Mouse (Mus musculus): Measurements from ENCODE around the gene Dhdds. TPM values are rescaled to one million over a fixed set of nuclear protein-coding genes. Genes with fewer than 3 reads are reported as not detected.
A peak's percentile ranks its signal among the peaks of the same experiment; 100 is the strongest.

Dhdds gene
- 41.9 and 46.0 TPM in 2 replicates for polyA plus RNA-seq (2015; fragmentation: Nextera tagmentation; extraction: Ambion mirVana)

GRCm38 (mm10) chr4:134000466-134001438, at the start of gene Dhdds:
Gene Dhdds (minus strand): TSS chr4:134000918.
- peak within 1 kb of the TSS; percentile 81 for H3K4me2 ChIP-seq
- H3K27me3 ChIP-seq: no peaks in the 10 kb centered on the region
- H3K36me3 ChIP-seq: peaks cover 13% of the 10 kb centered on the region
- H3K4me1 ChIP-seq: peaks cover 7% of the 10 kb centered on the region
- no peaks in the 10 kb centered on the region for H3K9me3 ChIP-seq
- 1% methylated on average over 49 of the region's 49 CpGs for WGBS
- peak within 1 kb of the TSS; percentile 70 for H3K9ac ChIP-seq
- peak within 1 kb of the TSS; percentile 65 for H3K27ac ChIP-seq
- ATAC-seq (ENCODE audit: insufficient number of reproducible peaks, low FRiP score, low TSS enrichment, low read depth): peak; percentile 96
- peak within 1 kb of the TSS; percentile 71 for H3K4me3 ChIP-seq

- 53% methylated on average over 5 of the region's 5 CpGs for WGBS
- Histone ChIP-seq H3K27ac (no peak overlapping the region), H3K27me3 (no peaks in the 10 kb centered on the region), H3K9me3 (no peaks in the 10 kb centered on the region), H3K36me3 (no peaks in the 10 kb centered on the region), H3K4me1 (peaks cover 4% of the 10 kb centered on the region), H3K4me3 (no peak overlapping the region), H3K9ac (no peak overlapping the region), H3K4me2 (no peak overlapping the region)
- no peak for ATAC-seq (ENCODE audit: insufficient number of reproducible peaks, low FRiP score, low TSS enrichment, low read depth)
These were observed 46.9 kb upstream of the Dhdds start for GRCm38 (mm10) chr4:134047648-134048047.

- H3K9me3 ChIP-seq: no peaks in the 10 kb centered on the region
- H3K27ac ChIP-seq: no peak overlapping the region
- H3K9ac ChIP-seq: no peak overlapping the region
- no peak overlapping the region for H3K4me3 ChIP-seq
- H3K4me1 ChIP-seq: peaks cover 6% of the 10 kb centered on the region
- H3K4me2 ChIP-seq: no peak overlapping the region
- no peaks in the 10 kb centered on the region for H3K36me3 ChIP-seq
- no peak for ATAC-seq (ENCODE audit: insufficient number of reproducible peaks, low FRiP score, low TSS enrichment, low read depth)
- 40% methylated on average over 2 of the region's 2 CpGs for WGBS
- H3K27me3 ChIP-seq: no peaks in the 10 kb centered on the region
These were observed 42.3 kb upstream of the Dhdds start for GRCm38 (mm10) chr4:134043041-134043440.

GRCm38 (mm10) chr4:134041317-134042123, 40.8 kb upstream of the Dhdds start:
- Histone ChIP-seq H3K9me3 (no peaks in the 10 kb centered on the region), H3K9ac (no peak overlapping the region), H3K36me3 (no peaks in the 10 kb centered on the region), H3K4me2 (no peak overlapping the region), H3K4me1 (peaks cover 6% of the 10 kb centered on the region), H3K27ac (no peak overlapping the region), H3K4me3 (no peak overlapping the region), H3K27me3 (no peaks in the 10 kb centered on the region)
- WGBS: 38% methylated on average over 9 of the region's 9 CpGs
- 0 out of 2 replicates have a peak, but pooled peaks have one; percentile 48 for ATAC-seq (ENCODE audit: insufficient number of reproducible peaks, low FRiP score, low TSS enrichment, low read depth)

GRCm38 (mm10) chr4:134035953-134036352, 35.2 kb upstream of the Dhdds start:
- WGBS: 6% methylated on average over 16 of the region's 16 CpGs
- no peaks in the 10 kb centered on the region for H3K9me3 ChIP-seq
- no peak; the same call in 1 of the 2 replicates for ATAC-seq (ENCODE audit: insufficient number of reproducible peaks, low FRiP score, low TSS enrichment, low read depth)
- no peaks in the 10 kb centered on the region for H3K4me1 ChIP-seq
- H3K36me3 ChIP-seq: no peaks in the 10 kb centered on the region
- no peak overlapping the region for H3K27ac ChIP-seq
- H3K9ac ChIP-seq: no peak overlapping the region
- no peak overlapping the region for H3K4me3 ChIP-seq
- no peak overlapping the region for H3K4me2 ChIP-seq
- H3K27me3 ChIP-seq: no peaks in the 10 kb centered on the region

- no peaks in the 10 kb centered on the region for H3K36me3 ChIP-seq
- H3K27me3 ChIP-seq: no peaks in the 10 kb centered on the region
- no peak overlapping the region for H3K4me2 ChIP-seq
- WGBS: 52% methylated on average over 9 of the region's 9 CpGs
- H3K9ac ChIP-seq: no peak overlapping the region
- no peak for ATAC-seq (ENCODE audit: insufficient number of reproducible peaks, low FRiP score, low TSS enrichment, low read depth)
- H3K4me3 ChIP-seq: no peak overlapping the region
- no peaks in the 10 kb centered on the region for H3K4me1 ChIP-seq
- H3K27ac ChIP-seq: no peak overlapping the region
- no peaks in the 10 kb centered on the region for H3K9me3 ChIP-seq
These were observed 25.1 kb upstream of the Dhdds start for GRCm38 (mm10) chr4:134025802-134026201.

- H3K27me3 ChIP-seq: peaks cover 48% of the 10 kb centered on the region
- H3K4me1 ChIP-seq: peaks cover 18% of the 10 kb centered on the region
- H3K4me2 ChIP-seq: no peak overlapping the region
- WGBS: 4% methylated on average over 11 of the region's 11 CpGs
- no peak for ATAC-seq (ENCODE audit: insufficient number of reproducible peaks, low FRiP score, low TSS enrichment, low read depth)
- H3K9me3 ChIP-seq: no peaks in the 10 kb centered on the region
- H3K27ac ChIP-seq: no peak overlapping the region
- no peaks in the 10 kb centered on the region for H3K36me3 ChIP-seq
- H3K4me3 ChIP-seq: no peak overlapping the region
- no peak overlapping the region for H3K9ac ChIP-seq
These were observed 19.9 kb upstream of the Dhdds start for GRCm38 (mm10) chr4:134020621-134021020.

GRCm38 (mm10) chr4:134019641-134020351, 19.1 kb upstream of the Dhdds start:
- Histone ChIP-seq H3K4me1 (peaks cover 18% of the 10 kb centered on the region), H3K9ac (no peak overlapping the region), H3K27me3 (peaks cover 51% of the 10 kb centered on the region), H3K36me3 (no peaks in the 10 kb centered on the region), H3K27ac (no peak overlapping the region), H3K4me2 (no peak overlapping the region), H3K9me3 (no peaks in the 10 kb centered on the region), H3K4me3 (no peak overlapping the region)
- no peak for ATAC-seq (ENCODE audit: insufficient number of reproducible peaks, low FRiP score, low TSS enrichment, low read depth)
- 3% methylated on average over 16 of the region's 16 CpGs for WGBS

GRCm38 (mm10) chr4:134019210-134019609, 18.5 kb upstream of the Dhdds start:
- Histone ChIP-seq H3K27me3 (peaks cover 51% of the 10 kb centered on the region), H3K4me2 (no peak overlapping the region), H3K4me3 (no peak overlapping the region), H3K36me3 (no peaks in the 10 kb centered on the region), H3K9ac (no peak overlapping the region), H3K9me3 (no peaks in the 10 kb centered on the region), H3K4me1 (peaks cover 18% of the 10 kb centered on the region), H3K27ac (no peak overlapping the region)
- no peak for ATAC-seq (ENCODE audit: insufficient number of reproducible peaks, low FRiP score, low TSS enrichment, low read depth)
- WGBS: under 1% methylated on average over 8 of the region's 10 CpGs

- Histone ChIP-seq H3K27ac (no peak within 1 kb of the TSS), H3K9me3 (no peaks in the 10 kb centered on the region), H3K9ac (no peak within 1 kb of the TSS), H3K4me3 (peak within 1 kb of the TSS; percentile 13; the same call in 1 of the 2 replicates), H3K4me2 (no peak within 1 kb of the TSS), H3K36me3 (no peaks in the 10 kb centered on the region), H3K27me3 (peaks cover 51% of the 10 kb centered on the region), H3K4me1 (peaks cover 18% of the 10 kb centered on the region)
- 0% methylated on average over 9 of the region's 9 CpGs for WGBS
- no peak for ATAC-seq (ENCODE audit: insufficient number of reproducible peaks, low FRiP score, low TSS enrichment, low read depth)
These were observed 18.0 kb upstream of the Dhdds start, which contains the start of gene Lin28a for GRCm38 (mm10) chr4:134018779-134019145. Gene Lin28a (minus strand): TSS chr4:134018841.

- ATAC-seq (ENCODE audit: insufficient number of reproducible peaks, low FRiP score, low TSS enrichment, low read depth): no peak
- WGBS: under 1% methylated on average over 45 of the region's 46 CpGs
- Histone ChIP-seq H3K9ac (no peak overlapping the region), H3K4me3 (peak overlapping the region; percentile 13; the same call in 1 of the 2 replicates), H3K9me3 (no peaks in the 10 kb centered on the region), H3K36me3 (no peaks in the 10 kb centered on the region), H3K4me1 (peaks cover 18% of the 10 kb centered on the region), H3K27me3 (peaks cover 53% of the 10 kb centered on the region), H3K27ac (no peak overlapping the region), H3K4me2 (no peak overlapping the region)
These were observed 17.5 kb upstream of the Dhdds start for GRCm38 (mm10) chr4:134018038-134018778.
